Mouse (Mus musculus) right cerebral cortex, postnatal 10 days (tissue): ENCODE results near the gene Ubr3.
A peak's percentile ranks its signal among the peaks of the same experiment; 100 is the strongest.

Source experiments
- DNase-seq, 2 experiments: peaks; one replicate each; pipeline ENCODE4 v3.0.0; 2021; ENCODE audit warnings: low spot score in 2 of 2

The Ubr3 gene

DNA sequence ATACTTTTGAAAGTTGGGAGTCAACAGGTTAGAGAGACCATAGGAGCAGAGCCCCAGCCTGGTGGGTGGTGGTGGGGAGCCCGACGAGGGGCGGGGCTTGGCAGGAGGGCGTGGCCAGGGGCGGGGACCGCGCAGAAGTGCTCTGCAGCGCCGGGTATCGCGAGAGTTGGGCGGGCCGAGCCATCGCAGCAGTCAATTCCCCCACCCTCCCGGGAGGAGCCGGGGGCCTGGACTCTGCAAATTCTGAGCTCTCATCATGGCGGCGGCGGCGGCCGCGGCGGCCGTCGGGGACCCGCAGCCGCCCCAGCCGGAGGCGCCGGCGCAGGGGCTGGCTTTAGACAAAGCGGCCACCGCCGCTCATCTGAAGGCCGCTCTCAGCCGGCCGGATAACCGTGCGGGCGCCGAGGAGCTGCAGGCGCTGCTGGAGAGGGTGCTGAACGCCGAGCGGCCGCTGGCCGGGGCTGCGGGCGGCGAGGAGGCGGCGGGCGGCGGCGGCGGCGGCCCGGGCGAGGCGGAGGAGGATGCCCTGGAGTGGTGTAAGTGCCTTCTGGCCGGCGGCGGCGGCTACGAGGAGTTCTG, at the start of gene Ubr3:
Gene Ubr3, plus strand, starts transcription at position 208 of the 579 bp plus-strand sequence.
- peak; percentile 98 for DNase-seq

DNA sequence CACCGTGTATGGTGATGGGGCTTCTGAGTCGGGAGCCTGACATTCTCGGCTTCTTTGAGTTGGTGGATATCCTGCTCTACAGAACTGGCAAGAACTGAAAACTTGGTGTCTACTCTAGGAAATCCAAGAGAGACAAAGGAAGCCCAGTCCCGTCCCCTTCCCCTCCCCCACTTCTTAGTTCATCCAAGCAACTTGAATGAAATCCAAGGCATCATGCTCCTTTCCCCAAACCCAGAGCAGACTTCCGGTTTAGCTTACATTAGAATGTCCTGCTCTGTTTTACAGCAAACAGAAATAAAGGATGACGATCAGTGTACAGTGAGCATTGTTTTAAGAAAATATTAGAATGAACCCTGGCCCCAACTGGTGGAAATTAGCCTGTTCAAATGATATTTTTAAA, 47.8 kb upstream of the Ubr3 start:
- DNase-seq = no peak

DNA sequence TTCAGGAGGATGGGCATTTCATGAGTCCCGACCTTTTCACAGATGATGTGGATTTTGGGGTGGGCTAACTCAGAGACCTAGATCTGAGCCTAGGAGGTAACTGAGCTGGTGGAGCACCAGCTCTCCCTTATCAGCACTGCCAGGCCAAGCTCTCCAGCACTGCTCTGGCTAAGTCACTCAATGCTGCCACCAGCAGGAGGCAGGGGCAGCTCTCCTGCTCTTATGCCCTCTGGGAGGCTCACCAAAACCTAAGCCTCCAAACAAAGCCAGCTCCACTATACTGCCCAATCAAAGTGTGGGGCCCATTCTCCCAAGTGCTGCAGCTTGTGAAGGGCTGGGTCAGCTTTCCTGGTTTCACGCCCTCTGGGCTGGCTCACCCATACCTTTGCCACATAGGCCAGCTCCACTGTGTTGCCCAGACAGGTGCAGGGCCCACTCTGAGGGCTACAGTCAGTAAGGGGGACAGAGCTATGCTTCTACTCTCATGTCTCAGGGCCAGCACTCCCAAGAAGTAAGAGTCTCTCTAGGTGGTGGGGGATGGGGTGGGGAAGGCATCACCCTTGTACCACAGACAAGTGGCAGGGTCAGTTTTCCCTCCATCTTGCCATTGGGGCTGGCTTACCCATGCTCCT, 45.5 kb upstream of the Ubr3 start:
- DNase-seq = no peak

DNA sequence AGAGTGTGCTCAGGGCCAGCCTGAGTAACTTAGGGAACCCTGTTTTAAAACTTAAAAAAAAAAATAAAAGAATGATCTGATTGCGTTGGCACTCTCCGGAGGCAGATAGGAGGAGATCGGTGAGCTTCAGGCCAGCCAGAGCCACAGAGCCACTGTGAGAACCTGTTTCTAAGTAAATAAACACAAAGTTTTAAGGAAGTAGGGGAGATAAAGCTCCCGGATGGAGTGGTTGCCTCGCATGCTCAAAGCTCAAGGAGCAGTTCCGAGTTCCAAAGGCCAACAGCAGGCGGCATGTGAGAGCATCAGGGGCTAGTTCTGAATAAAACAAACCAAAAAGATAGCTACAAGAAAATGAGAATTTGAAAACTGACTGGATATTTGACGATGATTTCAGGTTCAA, 40.7 kb upstream of the Ubr3 start:
- DNase-seq = no peak

DNA sequence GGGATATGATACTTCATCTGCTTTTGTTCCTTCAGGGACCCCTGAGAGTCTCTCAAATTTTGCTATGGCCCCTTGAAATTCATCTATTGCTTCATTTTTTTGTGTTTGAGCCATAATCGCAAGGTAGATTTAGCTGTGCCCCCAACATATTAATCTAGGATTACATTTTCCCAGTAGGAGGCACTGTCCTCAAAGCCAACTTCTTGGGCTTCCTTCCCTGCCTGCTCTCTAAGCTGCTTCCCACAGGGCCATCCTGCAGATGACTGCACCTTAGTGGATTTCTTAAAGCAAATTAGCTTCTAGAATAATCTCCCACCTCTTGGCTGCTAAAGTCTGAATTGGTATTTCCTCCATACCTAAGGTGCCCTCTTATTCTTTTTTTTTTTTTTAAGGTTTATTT, 39.2 kb upstream of the Ubr3 start:
- DNase-seq = no peak

DNA sequence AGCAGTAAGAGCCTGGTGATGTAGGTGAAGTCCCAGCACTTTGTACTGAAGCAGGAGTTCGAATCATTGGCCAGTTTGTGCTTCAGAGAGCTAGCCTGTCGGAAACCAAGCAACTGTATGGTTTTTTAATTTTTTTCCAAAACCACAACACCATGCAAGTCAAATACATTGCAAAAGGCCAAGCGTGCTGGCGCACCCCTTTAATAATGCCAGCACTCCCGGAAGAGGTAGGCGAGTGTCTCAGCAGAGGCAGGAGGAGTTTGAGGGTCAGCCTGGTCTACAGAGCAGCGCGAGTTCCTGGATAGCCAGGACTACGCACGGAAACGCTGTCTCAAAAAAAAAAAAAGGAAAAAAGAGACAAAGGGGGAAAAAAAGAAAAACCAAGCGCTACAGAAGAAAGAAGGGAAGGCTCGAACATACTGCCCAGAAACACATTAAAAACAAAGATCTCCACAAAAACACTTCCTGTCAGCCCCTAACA, 36.0 kb upstream of the Ubr3 start:
- DNase-seq = no peak

DNA sequence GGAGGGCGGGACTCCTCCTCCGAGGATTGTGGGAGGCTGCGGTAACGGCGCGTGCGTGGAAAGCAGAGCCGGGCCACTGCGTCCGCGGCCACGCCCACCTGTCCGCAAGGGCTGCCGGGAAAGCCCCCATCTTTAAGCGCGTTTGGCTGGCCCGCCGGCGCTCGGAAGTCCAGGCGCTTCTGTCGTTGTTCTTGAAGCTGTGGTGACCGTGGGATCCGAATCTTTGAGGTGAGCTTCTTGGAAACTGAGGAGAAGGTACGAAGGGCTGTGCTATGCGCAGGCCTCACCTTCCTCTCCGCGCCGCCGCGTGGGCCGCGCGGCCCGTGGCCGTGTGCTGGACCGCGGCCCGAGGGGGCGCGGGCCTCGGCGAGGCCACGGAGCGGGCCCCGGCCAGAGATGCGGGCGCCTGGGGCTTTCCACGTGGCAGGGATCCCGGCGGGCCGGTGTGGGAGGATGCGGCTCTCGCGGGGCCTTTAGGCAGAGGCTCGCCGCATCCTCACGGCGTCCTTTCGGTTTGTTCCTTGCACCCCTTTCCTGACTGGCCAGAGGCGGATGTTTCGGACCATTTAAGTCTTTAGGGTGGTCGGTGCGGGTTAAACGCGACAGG, 35.5 kb upstream of the Ubr3 start, which contains the start of gene Ssb:
Gene Ssb, plus strand, starts transcription at position 78 of the 607 bp plus-strand sequence.
- peak; percentile 96 for DNase-seq

DNA sequence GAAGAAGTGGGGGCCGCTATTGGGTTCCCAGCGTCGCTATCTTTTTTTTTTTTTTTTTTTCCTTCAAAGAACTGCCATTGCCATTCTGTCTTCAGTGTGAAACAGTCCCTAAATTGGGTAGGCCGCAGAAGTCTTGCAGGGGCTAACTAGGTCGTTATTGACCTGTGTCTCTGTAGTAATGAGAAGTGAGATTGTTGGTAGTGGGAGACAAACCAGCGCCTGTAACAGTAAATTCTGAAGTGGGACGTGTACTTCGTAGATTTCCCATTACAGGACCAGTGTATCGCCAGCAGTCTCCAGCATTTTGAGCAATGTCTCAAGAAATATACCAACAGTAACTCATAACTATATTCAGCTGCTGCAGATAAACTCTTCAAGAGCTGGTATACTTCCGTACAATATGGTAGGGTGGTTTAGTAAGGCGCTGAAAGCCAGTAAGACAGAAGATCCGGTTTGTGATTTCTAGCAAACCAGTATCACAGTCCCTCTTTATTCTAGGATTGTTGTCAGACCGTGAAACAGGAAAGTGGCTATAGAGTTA, 34.9 kb upstream of the Ubr3 start:
- no peak for DNase-seq

DNA sequence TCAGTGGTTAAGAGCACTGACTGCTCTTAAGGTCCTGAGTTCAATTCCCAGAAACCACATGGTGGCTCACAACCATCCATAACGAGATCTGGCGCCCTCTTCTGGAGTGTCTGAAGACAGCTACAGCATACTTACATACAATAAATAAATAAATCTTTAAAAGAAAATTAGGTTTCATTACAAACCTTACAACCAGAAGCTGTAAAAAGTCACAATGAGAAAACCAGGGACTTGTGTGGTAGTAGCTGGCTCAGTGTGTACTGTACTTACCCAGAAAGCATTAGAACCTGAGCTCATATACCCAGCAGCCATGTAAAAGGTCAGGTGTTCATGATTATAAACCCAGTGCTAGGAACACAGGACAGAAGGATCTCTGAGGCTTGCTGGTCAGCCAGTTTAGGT, 13.1 kb upstream of the Ubr3 start:
- no peak for DNase-seq

DNA sequence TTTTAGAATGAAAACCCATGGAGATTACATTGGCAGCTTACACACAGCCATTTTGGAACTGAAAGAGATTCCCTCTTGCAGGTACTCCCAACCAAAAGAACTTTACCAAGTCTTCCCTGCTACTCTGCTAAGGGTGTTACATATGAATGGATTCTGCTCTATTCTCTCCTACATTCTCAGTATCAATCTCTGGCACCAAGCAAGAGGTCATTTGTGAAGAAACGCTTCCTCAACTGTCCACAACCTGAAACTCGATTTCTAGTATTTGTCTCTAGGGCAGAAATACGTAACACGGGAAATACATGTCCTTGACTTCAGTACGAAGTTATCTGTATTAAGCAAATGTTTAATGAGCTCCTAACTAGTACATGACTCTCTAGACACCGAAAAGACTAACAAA, 12.5 kb upstream of the Ubr3 start:
- no peak for DNase-seq

DNA sequence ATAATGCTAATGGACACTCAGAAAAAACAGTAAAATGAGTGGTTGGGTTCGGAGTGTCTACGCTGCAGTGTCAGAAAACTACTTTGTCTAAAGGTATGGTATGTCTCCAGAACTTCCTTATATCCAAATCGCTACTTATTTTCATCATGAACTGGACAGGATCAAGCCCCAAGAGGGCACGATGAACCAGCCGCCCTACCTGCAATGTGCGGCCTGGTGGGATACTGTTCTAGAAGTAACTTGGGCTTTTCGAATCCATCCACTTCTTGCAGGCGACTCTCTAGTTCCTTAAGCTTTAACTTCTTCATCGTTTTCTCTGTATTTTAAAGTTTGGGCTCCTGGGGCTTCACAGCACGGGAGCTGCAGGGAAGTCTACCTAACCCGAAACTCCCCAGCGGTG, 12.0 kb upstream of the Ubr3 start:
- DNase-seq = no peak

DNA sequence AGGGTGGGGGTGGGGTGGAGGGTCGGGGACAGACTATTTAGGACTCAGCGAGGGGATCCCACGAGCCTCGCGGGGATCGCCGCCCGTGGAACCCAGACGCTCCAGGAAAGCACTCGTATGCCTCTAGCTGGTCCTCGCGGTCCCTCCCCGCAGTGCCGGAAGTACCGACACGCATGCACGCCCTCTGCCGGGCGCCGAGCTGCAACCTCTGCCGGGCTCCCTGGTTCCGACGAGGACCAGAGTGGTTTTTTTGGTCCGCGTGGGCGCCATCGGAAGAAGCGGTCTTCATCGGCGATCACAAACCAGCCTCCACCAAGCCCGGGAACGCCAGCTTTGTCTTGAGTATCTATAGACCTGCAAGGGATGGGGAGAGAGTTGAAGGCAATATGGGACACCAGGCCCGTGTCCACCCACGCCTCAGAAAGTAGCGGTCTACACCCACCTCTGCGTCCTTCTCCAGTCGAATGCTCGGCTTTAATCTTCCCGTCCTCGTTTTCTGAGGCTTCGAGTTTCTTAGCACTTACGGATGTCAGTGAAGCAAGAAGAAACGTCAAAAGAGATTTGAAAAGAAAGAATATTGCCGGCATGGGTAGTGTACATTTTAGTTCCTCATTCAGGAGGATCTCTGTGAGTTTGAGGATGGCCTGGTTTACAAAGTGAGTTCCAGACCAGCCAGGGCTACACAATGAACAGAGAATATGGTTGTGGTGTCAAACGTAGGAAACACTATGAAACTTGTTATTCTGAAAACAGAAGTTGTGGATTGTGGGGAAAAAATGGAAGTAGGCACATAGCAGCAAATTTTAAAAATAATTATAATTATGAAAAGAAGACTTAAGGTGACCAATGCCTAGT, 11.4 kb upstream of the Ubr3 start, which contains the start of gene Mettl5:
Gene Mettl5, minus strand, starts transcription at position 165 of the 855 bp plus-strand sequence.
- peak; percentile 94 for DNase-seq

DNA sequence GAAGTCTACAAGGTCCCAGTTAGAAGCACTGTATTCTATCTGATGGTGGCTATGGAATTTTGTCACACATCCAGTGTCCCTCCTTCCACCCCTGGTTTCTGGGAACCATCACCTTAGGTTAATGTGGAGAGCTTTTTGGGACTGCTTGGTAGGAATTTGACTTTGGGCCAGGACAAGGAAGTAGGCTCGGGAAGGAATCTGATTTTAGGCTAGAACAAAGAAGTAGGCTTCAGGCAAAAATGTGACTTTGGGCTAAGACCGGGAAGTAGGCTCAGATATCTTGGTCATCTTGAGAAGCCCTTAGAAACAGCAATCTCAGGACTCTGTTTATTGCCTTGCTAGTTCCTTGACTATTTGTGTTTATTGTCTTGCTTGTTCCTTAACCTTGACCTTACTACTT, 8.1 kb upstream of the Ubr3 start:
- DNase-seq = peak in 1 of 2 experiments; percentile 7

DNA sequence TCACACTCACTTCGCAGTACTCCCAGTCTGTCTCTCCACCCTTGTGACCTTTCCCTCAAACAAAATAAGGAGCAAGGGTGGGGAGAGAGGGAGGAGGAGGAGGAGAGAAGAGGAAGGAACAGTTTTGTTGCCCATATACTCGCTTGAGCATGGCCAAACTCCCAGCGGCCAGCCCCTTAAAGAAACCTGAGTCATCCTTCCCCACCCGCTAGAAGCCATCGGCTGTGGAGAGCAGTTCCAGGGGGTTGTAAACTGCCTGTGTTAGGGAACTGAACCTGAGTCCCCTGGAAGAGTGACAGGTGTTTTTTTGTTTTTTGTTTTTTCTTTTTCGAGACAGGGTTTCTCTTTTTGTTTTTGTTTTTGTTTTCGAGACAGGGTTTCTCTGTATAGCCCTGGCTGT, 6.2 kb upstream of the Ubr3 start:
- no peak for DNase-seq

DNA sequence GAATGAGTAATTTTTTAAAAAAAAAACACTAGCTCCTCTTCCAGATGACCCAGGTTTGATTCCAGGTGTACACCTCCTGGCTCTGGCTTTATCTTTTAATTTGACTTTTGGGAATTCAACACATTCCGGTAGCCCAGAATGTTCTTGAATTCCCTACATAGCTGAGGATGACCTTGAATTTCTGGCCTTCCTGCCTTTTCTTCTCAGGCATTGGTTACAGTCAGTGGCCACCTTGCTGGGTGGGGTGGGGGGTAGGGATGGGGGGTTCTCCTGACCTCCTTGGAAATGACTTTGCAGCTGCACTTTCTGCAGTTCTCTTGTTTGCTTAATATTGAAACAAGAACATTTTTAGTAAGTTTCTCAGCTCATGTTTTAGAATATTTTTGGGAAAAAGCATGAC, 3.9 kb upstream of the Ubr3 start:
- no peak for DNase-seq

DNA sequence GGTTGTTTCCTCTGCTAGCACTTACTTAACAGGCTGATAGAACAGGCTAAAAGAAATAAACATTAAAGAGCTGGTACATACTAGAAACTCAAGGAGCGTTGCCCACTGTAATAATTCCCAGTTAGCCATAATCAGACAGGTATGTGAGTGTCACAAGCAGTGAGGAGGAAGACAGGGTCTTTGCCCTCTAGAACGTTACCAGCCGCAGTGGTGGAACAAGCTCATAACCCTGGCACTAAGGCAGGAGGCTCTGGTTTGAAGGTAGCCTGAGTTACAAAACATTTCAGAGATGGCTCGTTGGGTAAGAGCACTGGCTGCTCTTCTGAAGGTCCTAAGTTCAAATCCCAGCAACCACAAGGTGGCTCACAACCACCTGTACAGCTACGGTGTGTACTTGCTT, 3.2 kb upstream of the Ubr3 start:
- DNase-seq = peak in 1 of 2 experiments; percentile 16

DNA sequence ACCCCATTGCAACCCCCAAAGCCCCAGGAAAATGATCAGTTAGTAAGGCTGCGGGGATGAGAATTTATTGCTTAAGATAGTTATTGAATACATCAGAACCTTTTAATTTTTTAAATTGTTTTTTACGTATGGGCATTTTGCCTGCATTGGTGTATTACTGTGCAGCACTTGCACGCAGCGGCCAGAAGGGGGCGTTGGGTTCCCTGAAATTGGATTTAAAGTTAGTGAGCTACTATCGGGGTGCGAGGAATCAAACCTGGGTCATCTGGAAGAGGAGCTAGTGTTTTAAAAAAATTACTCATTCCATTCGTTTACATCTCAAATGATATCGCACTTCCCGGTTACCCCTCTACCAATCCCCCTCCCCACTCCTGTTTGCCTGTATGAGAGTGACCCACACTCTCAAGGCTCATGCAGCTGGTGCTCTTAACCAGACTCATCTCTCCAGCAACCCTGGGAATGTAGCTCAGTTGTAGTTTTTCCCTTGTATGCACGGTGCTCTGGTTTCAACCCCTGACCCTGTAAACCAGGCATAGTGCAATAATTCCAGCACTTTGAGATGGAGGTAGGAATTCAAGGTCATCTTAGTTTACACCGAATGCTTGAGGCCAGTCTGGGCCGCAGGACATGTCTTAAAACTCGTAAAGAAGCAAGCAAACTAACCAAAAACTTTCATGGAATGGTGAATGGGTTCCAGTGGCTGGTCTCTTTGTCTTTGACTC, 1.4 kb upstream of the Ubr3 start:
- peak in 1 of 2 experiments; percentile 21 for DNase-seq

DNA sequence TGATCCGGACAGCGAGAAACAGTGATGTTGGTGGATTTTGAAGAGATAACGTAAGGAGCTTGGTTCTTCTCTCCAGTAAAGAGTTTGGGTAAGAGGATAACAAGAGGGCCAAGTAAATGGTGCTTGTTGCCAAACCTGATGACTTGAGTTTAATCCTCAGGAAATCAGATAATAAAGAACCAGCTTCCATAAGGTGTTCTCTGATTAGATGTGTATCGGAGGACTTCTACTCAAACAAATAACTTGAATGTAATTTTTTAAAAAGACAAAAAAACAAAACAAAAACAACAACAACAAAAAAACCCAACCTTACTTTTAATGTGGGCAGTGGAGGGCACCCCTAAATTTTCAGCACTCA, 843 bp upstream of the Ubr3 start:
- DNase-seq = peak in 1 of 2 experiments; percentile 3

DNA sequence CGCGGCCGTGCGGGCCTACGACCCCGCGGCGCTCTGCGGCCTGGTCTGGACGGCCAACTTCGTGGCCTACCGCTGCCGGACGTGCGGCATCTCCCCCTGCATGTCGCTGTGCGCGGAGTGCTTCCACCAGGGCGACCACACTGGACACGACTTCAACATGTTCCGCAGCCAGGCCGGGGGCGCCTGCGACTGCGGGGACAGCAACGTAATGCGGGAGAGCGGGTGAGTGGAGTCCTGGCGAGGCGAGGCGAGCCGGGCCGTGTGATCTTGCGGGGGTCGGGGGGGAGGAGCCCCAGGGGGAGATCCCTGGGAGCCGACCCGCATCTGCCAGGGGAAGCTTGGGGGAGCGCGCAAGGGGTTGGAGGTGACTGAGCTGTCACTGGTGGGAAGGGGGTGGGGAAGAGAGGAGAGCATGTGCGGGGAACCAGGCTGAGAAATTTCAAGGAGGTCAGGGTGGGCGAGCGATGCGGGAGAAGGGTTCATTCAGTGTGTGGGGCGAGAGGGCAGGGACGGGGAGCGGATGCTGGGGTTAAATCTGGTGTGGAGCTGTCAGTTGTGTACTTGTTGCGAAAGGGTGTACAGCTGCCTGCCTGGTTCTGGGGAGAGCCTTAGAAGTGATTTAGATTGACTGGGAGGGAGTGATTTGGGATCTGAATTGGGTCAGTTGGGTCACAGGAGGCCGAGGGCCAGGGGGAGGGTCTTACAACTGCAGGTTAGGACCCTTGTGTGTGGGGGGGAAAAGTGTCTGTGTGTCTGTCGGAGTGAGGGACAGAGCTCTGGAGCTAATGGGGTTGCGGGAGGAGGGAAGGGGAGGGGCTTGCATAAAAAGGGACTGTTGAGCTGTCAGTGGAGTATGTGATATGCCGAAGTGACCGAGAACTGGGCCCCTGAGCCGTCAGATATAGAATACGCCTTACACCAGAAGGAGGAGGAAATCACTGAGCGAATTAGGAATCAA, 851 bp downstream of the Ubr3 start:
- DNase-seq = peak; percentile 60 to 68

DNA sequence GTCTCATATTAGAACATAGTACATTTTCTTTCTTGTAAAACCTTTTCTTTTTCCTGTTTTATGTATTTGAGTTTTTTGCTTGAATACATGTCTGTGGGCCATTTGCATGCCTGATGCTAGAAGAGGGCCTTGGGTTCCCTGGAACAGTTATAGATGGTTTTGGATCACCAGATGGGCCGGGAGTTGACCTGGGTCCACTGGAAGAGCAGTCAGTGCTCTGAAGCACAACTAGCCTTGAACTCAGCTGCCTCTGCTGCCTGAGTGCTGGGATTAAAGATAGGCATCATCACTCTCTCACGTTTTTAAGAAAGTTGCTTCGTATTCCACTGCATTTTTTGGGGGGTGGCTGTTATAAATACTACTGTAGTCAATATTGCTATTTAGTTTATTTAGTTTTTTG, 6.5 kb downstream of the Ubr3 start:
- DNase-seq = peak in 1 of 2 experiments; percentile 13
